16 mouse cellular contexts compared by ENCODE assay signal in genomic region chr6:134441716-134442115, GRCm38 (mm10). TPM values are rescaled to one million over a fixed set of nuclear protein-coding genes. Genes with fewer than 3 reads are reported as not detected.
"Had no signal": no experiment of that assay in that cellular context is flagged by ENCODE, and none has a peak within 500 bp of the region (broad histone marks: within the 10 kb centered on the region; RNA-seq: fewer than 3 reads in every experiment).

No protein-coding gene starts in this region.

- DNase-seq: lung, embryonic 14.5 days; lung, postnatal 10 days; lung, postnatal 4 days; midbrain, embryonic 14.5 days; retina, postnatal 1 day; right cerebral cortex, adult 18-20 months; right cerebral cortex, postnatal 25 days; right cerebral cortex, postnatal 4 days; spleen, adult 18-20 months; thymus, adult 2 months; thymus, postnatal 25 days; thymus, postnatal 4 days had no signal

- H3K27me3 ChIP-seq: neural tube, embryonic 13.5 days; neural tube, embryonic 15.5 days had no signal

- ATAC-seq: midbrain, embryonic 16.5 days had no signal

RNA-seq across cellular contexts. Expression of gene Bcl2l14, which starts 45.6 kb away (rescaled TPM):
- polyA plus RNA-seq: midbrain, embryonic 14.5 days; midbrain, embryonic 16.5 days; neural tube, embryonic 11.5 days; neural tube, embryonic 13.5 days had no signal
